Mouse (Mus musculus) heart, adult 2 months (tissue): ENCODE measurements at regions not wholly inside any gene's neighbourhood (a gene's known extent, or its start where the extent isn't known, plus 50 kb on each side); places are given as distances from the start of the nearest gene placed in this dataset.

ENCODE experiments used
- CTCF ChIP-seq: fragments of 200-600 bp; IDR thresholded peaks from 2 replicates; pipeline ENCODE4 v1.8.1; 2022; ENCODE audit warnings: antibody characterized with exemption, mild to moderate bottlenecking, moderate library complexity
- EP300 ChIP-seq: fragments of 200-500 bp; IDR thresholded peaks from 2 replicates; pipeline ENCODE4 v1.6.1; 2011; ENCODE audit warnings: low read depth, low read length, control low read depth; ENCODE audit not compliant: insufficient read depth

DNA sequence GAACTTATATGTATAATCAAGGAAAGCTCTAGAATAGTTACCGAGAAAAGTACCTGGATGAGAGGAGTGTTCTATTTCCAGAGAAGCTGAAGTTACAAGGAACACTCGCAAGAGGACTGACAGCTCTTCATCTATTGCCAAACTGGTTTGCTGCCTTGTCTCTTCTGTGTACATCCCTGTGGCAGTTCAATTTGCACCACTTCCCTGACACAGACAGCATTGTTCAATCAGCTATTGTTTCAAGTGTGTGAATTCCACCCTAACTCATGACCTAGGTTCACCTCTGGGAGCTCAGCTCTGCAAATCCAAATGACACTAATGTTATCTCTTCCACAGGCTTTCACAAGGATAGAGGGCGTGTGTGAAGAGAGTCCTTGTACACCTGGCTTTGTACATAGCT is 112.2 kb upstream of the Arntl start:
- TF ChIP-seq EP300, result no peak
- TF ChIP-seq CTCF, result no peak
